ENCODE assay signal across 28 mouse cellular contexts in genomic region chr14:79573482-79574191, GRCm38 (mm10). TPM values are rescaled to one million over a fixed set of nuclear protein-coding genes. Genes with fewer than 3 reads are reported as not detected.
DNase-seq lines count a peak whose midpoint lies in the region; ATAC-seq and TF ChIP-seq lines count a peak whose summit lies in the region.
"Had no signal": no experiment of that assay in that cellular context is flagged by ENCODE, and none has a peak within 500 bp of the region (broad histone marks: within the 10 kb centered on the region; RNA-seq: fewer than 3 reads in every experiment).

No protein-coding gene starts in this region.

- no peak overlapping the region for H3K27ac ChIP-seq in liver, embryonic 11.5 days (ENCODE audit: low read depth, low read length)
- H3K27ac ChIP-seq in kidney, embryonic 16.5 days (ENCODE audit: low read length) = no peak overlapping the region
- H3K27ac ChIP-seq: embryonic facial prominence, embryonic 12.5 days; embryonic facial prominence, embryonic 15.5 days; forebrain, embryonic 10.5 days; forebrain, embryonic 13.5 days; heart, embryonic 15.5 days; hindbrain, embryonic 10.5 days; hindbrain, embryonic 13.5 days; intestine, embryonic 15.5 days had no signal

- H3K9me3 ChIP-seq in liver, embryonic 11.5 days (ENCODE audit: control insufficient read depth, low read length) = no peaks in the 10 kb centered on the region
- H3K9me3 ChIP-seq in E14TG2a.4 (ENCODE audit: low read length) = peaks cover 2% of the 10 kb centered on the region; the same call in 1 of the 2 replicates
- H3K9me3 ChIP-seq in kidney, embryonic 16.5 days (ENCODE audit: low read length) = peaks cover 1% of the 10 kb centered on the region; the same call in 1 of the 2 replicates
- H3K9me3 ChIP-seq: embryonic facial prominence, embryonic 12.5 days; embryonic facial prominence, embryonic 15.5 days; forebrain, embryonic 10.5 days; forebrain, embryonic 13.5 days; heart, embryonic 15.5 days; hindbrain, embryonic 10.5 days; hindbrain, embryonic 13.5 days; intestine, embryonic 15.5 days had no signal

- TF ChIP-seq CTCF in E14TG2a.4 (conservative IDR thresholded peaks at IDR 0.05; ENCODE audit: low read length) = no peak

- H3K9ac ChIP-seq in liver, embryonic 11.5 days (ENCODE audit: low read depth, low read length) = no peak overlapping the region
- H3K9ac ChIP-seq in kidney, embryonic 16.5 days (replicated peaks; ENCODE audit: low read length) = no peak overlapping the region
- H3K9ac ChIP-seq: embryonic facial prominence, embryonic 12.5 days; embryonic facial prominence, embryonic 15.5 days; forebrain, embryonic 13.5 days; heart, embryonic 12.5 days; heart, embryonic 15.5 days; hindbrain, embryonic 13.5 days; intestine, embryonic 15.5 days had no signal

- 87% methylated on average over 13 of the region's 13 CpGs for WGBS in liver, embryonic 11.5 days
- 81% methylated on average over 13 of the region's 13 CpGs for WGBS in kidney, embryonic 16.5 days

- no peak overlapping the region for H3K4me2 ChIP-seq in liver, embryonic 11.5 days
- H3K4me2 ChIP-seq in kidney, embryonic 16.5 days (replicated peaks; ENCODE audit: low read depth, low read length) = no peak overlapping the region
- H3K4me2 ChIP-seq: embryonic facial prominence, embryonic 12.5 days; embryonic facial prominence, embryonic 15.5 days; forebrain, embryonic 13.5 days; heart, embryonic 12.5 days; heart, embryonic 15.5 days; hindbrain, embryonic 13.5 days; intestine, embryonic 15.5 days had no signal

- H3K4me3 ChIP-seq in liver, embryonic 11.5 days (ENCODE audit: low read depth, low read length) = no peak overlapping the region
- H3K4me3 ChIP-seq in E14TG2a.4 (replicated peaks; ENCODE audit: low read length) = peak overlapping the region; percentile 41
- H3K4me3 ChIP-seq in kidney, embryonic 16.5 days (ENCODE audit: low read length) = no peak overlapping the region
- H3K4me3 ChIP-seq: embryonic facial prominence, embryonic 12.5 days; embryonic facial prominence, embryonic 15.5 days; erythroblast, embryonic 14.5 days; forebrain, embryonic 10.5 days; forebrain, embryonic 13.5 days; heart, embryonic 12.5 days; heart, embryonic 15.5 days; hindbrain, embryonic 10.5 days; hindbrain, embryonic 13.5 days; intestine, embryonic 15.5 days had no signal

- peaks cover 9% of the 10 kb centered on the region for H3K36me3 ChIP-seq in liver, embryonic 11.5 days (ENCODE audit: control insufficient read depth, insufficient read depth, low read length)
- 0 out of 2 replicates have a peak, but pooled peaks cover 8% of the 10 kb centered on the region for H3K36me3 ChIP-seq in E14TG2a.4 (ENCODE audit: insufficient read depth, low read length)
- H3K36me3 ChIP-seq in kidney, embryonic 16.5 days (ENCODE audit: insufficient read depth, low read length) = peaks cover 30% of the 10 kb centered on the region

- ATAC-seq in liver, embryonic 11.5 days (replicated peaks; ENCODE audit: low FRiP score) = 0 out of 2 replicates have a peak, but pooled peaks have one; percentile 36
- ATAC-seq in erythroblast, adult 5-6 weeks (replicated peaks; ENCODE audit: low FRiP score, poor library complexity, severe bottlenecking) = peak; percentile 53; the same call in 1 of the 2 replicates
- ATAC-seq in megakaryocyte-erythroid progenitor cell, adult 5-6 weeks (replicated peaks; ENCODE audit: low FRiP score, low TSS enrichment, poor library complexity, severe bottlenecking) = 0 out of 2 replicates have a peak, but pooled peaks have one; percentile 26
- no peak for ATAC-seq in kidney, embryonic 16.5 days (ENCODE audit: low FRiP score, low TSS enrichment)
- ATAC-seq: forebrain, embryonic 13.5 days; forebrain, embryonic 16.5 days; intestine, embryonic 15.5 days had no signal

- DNase-seq in liver, embryonic 11.5 days (ENCODE audit: low spot score) = no peak
- no peak for DNase-seq in liver
- DNase-seq in urinary bladder, postnatal 14 days (ENCODE audit: low spot score) = no peak
- DNase-seq: adrenal gland, postnatal 14 days; cerebellum, adult 11-12 months; cerebellum, adult 8-10 months; cerebellum, postnatal 10 days; cerebellum, postnatal 36 days; gastrocnemius, postnatal 10 days; gastrocnemius, postnatal 36 days; heart, postnatal 10 days; heart, postnatal 36 days; kidney, adult 11 months had no signal

- H3K27me3 ChIP-seq in liver, embryonic 11.5 days (replicated peaks; ENCODE audit: control insufficient read depth, insufficient read depth, low read length) = no peaks in the 10 kb centered on the region
- no peaks in the 10 kb centered on the region for H3K27me3 ChIP-seq in E14TG2a.4 (ENCODE audit: insufficient read depth, low read length)
- no peaks in the 10 kb centered on the region for H3K27me3 ChIP-seq in kidney, embryonic 16.5 days (ENCODE audit: insufficient read depth, low read length)
- H3K27me3 ChIP-seq: embryonic facial prominence, embryonic 12.5 days; embryonic facial prominence, embryonic 15.5 days; forebrain, embryonic 13.5 days; heart, embryonic 12.5 days; heart, embryonic 15.5 days; hindbrain, embryonic 13.5 days; intestine, embryonic 15.5 days had no signal

- no peaks in the 10 kb centered on the region for H3K4me1 ChIP-seq in liver, embryonic 11.5 days (replicated peaks; ENCODE audit: control insufficient read depth, insufficient read depth, low read length)
- peaks cover 11% of the 10 kb centered on the region for H3K4me1 ChIP-seq in E14TG2a.4 (replicated peaks; ENCODE audit: low read depth, low read length)
- no peaks in the 10 kb centered on the region for H3K4me1 ChIP-seq in kidney, embryonic 16.5 days (ENCODE audit: insufficient read depth, low read length)
- H3K4me1 ChIP-seq: embryonic facial prominence, embryonic 12.5 days; embryonic facial prominence, embryonic 15.5 days; forebrain, embryonic 10.5 days; forebrain, embryonic 13.5 days; heart, embryonic 12.5 days; heart, embryonic 15.5 days; hindbrain, embryonic 10.5 days; hindbrain, embryonic 13.5 days; intestine, embryonic 15.5 days had no signal

RNA-seq across cellular contexts. Expression of gene Sugt1, which starts 13.9 kb away (rescaled TPM):
- 95.0 and 95.5 TPM in 2 replicates for polyA plus RNA-seq in liver, embryonic 11.5 days (2014; fragmentation: Nextera tagmentation; extraction: Ambion mirVana)
- total RNA-seq in erythroblast, adult 5-6 weeks (2015; ENCODE audit: low replicate concordance) = 46.9 and 56.4 TPM in 2 replicates
- 30.9 and 44.0 TPM in 2 replicates for total RNA-seq in erythroblast, adult 5-6 weeks (2017; ENCODE audit: low replicate concordance)
- total RNA-seq in megakaryocyte-erythroid progenitor cell, adult 5-6 weeks (2014; fragmentation: Nextera tagmentation) = 76.0 and 94.6 TPM in 2 replicates
- total RNA-seq in megakaryocyte-erythroid progenitor cell, adult 5-6 weeks (2017) = 121 and 127 TPM in 2 replicates
- polyA plus RNA-seq in kidney, embryonic 16.5 days (2015; fragmentation: Nextera tagmentation; extraction: Ambion mirVana) = 114 and 118 TPM in 2 replicates
